Mouse (Mus musculus): ENCODE results near the gene Gm266. TPM values are rescaled to one million over a fixed set of nuclear protein-coding genes. Genes with fewer than 3 reads are reported as not detected.

Gm266 gene
- total RNA-seq, 2 experiments from 2014 or later = 6.8 to 7.5 TPM

DNA sequence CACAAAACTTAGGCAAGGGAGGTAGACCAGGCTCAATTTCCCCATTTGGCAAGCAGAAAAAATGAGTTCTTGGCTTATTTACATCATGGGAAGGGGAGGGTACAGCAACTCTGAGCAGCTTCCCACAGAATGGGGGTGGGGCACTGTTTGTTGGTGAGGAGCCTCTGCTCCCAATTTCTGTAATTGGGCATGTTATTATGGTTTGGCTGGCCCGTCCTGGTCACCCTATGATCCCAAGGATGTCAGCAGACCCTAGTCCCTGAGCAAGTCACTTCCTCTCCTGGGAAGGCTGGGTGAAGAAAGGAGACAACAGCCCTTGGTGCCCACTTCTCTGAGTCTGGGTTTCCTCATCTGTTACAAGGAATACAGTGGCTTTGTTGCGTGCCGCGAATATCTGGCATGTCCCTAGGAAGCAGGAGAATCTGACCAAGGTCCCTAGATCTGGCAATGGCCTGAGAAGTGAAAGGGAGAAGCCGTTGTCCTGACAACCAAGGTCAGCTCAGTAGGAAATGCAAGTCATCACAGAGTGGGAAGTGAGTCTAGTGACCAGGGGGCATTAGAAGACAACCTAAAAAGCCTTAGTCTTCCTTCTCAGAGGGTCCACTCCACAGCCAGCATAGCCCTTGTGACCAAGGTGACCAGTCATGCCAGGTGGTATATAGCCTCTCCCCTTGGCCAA, 48.3 kb downstream of the Gm266 start:
- DNase-seq (ENCODE audit: low spot score in 2 of 2) = no peak

DNA sequence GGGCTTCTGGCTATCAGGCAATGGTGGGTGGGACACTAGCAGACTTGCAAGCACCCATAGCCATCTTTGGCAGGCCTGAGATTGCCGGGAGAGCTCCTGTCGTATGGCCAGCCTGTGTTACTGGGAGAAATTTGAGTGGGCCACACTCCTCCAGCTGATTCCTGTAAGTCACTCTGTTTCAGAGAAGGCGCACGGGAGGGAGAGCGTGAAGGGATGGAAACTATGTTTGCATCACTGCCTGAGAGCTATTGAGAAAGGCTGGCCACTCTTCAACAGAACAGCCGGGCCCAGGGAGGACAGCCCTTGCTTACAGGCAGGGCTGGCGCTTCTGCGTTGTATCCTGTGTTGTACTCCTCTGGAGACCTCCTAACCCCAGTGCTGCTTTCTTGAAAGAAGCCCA, 49.0 kb downstream of the Gm266 start:
- DNase-seq (ENCODE audit: low spot score in 2 of 2) = no peak

DNA sequence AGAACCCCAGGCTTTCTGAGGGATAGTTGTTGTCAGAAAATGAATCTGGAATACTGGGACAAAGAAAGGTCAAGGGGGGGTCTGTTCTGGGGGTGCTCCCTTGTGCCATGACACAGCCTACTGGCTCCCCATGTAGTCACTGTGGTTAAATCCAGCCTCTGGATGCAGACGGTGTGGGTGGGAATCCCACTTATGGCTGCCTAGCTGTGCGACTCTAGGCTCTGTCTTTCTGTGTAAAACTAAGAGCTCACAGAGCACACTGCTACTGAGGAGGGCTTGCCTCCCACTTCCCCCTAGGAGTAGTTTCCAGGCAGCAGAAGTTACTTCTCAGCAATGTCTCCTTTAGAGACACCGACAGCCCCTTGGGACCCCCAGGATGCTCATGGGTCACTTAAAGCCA, 49.5 kb downstream of the Gm266 start:
- no peak for DNase-seq (ENCODE audit: low spot score in 2 of 2)

DNA sequence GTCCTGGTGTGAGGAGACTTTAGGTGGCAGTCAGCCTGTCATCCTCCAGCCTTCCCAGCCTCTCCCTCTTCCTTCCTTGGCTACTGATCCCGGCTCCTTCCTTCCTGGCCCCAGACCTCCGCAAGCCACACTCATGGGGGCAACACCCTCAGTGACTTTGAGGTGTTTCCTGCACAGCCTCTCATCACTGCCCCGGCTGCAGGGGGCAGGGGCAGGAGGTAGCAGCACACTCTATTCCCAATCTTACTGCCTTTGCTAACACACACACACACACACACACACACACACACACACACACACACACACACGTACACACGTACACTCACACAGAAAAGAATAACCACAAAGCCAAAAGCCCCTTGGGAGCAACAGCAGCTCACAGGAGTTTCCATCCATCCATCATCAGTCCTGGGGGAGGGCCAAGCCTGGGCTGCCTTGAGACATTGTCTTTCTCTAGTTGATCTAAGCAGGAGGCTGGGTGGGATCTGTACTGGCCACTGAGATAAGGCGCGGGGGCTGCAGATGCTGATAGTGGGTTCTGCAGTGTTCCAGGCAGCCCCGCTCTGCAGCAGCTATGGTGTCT, 50.8 kb downstream of the Gm266 start:
- DNase-seq (ENCODE audit: low spot score in 2 of 2) = no peak

Other genes starting within 250 kb of the Gm266 start
- gene Amn, start 214.7 kb downstream of the Gm266 start, total RNA-seq (2021) = 10 to 100 TPM; 17.8 to 19.6 TPM
- 100 to 1,000 TPM; 138 to 143 TPM for gene Cdc42bpb, start 108.1 kb downstream of the Gm266 start, total RNA-seq (2021)
- 1 to 10 TPM in 1 of 2 experiments, under 1 TPM in 1; 0.96 to 1.3 TPM for gene Lbhd2, start 79.0 kb downstream of the Gm266 start, total RNA-seq (2021)
- gene Exoc3l4, start 68.8 kb downstream of the Gm266 start, total RNA-seq (2021) = 1 to 10 TPM in 1 of 2 experiments, under 1 TPM in 1; 0.41 to 1.1 TPM
- gene Tnfaip2, start 43.4 kb downstream of the Gm266 start, total RNA-seq (2021) = under 1 TPM; 0.62 to 0.71 TPM
- 100 to 1,000 TPM; 260 to 272 TPM for gene Eif5, start 52.2 kb upstream of the Gm266 start, total RNA-seq (2021)
- 100 to 1,000 TPM; 139 to 153 TPM for gene Mark3, start 88.7 kb upstream of the Gm266 start, total RNA-seq (2021)
- 1,000 to 10,000 TPM in 1 of 2 experiments, 100 to 1,000 TPM in 1; 969 to 1,026 TPM for gene Ckb, start 186.5 kb upstream of the Gm266 start, total RNA-seq (2021)
- gene Trmt61a, start 192.3 kb upstream of the Gm266 start, total RNA-seq (2021) = 10 to 100 TPM; 16.3 to 19.8 TPM
- 10 to 100 TPM; 38.4 to 38.9 TPM for gene Bag5, start 227.4 kb upstream of the Gm266 start, total RNA-seq (2021)
- gene Apopt1, start 227.4 kb upstream of the Gm266 start, total RNA-seq (2021) = 10 to 100 TPM; 39.2 to 42.0 TPM

Measured in layer of hippocampus, postnatal 10 days (tissue).